Comparison of ENCODE assay signal across 9 mouse cellular contexts in genomic region chr12:109542635-109543249, GRCm38 (mm10). TPM values are rescaled to one million over a fixed set of nuclear protein-coding genes. Genes with fewer than 3 reads are reported as not detected.
DNase-seq lines count a peak whose midpoint lies in the region; ATAC-seq and TF ChIP-seq lines count a peak whose summit lies in the region.
"Had no signal": no experiment of that assay in that cellular context is flagged by ENCODE, and none has a peak within 500 bp of the region (broad histone marks: within the 10 kb centered on the region; RNA-seq: fewer than 3 reads in every experiment).

No protein-coding gene starts in this region.

- peak; percentile 38; the same call in 1 of the 2 replicates for ATAC-seq in forebrain, embryonic 16.5 days
- peak; percentile 78 for ATAC-seq in intestine, embryonic 15.5 days
- peak; percentile 69 for ATAC-seq in liver, embryonic 13.5 days (ENCODE audit: low read depth)
- no peak for ATAC-seq in neural tube, embryonic 11.5 days (ENCODE audit: insufficient read depth, low FRiP score, low TSS enrichment)

- peak; percentile 11 for DNase-seq in kidney, adult 2 months
- no peak for DNase-seq in kidney, adult 8-10 months
- DNase-seq in cerebellum, adult 18-20 months: peak; percentile 70 to 80
- peak; percentile 52 for DNase-seq in liver, embryonic 13.5 days
- peak; percentile 79 for DNase-seq in neural tube, embryonic 11.5 days (ENCODE audit: low spot score)
- DNase-seq in testis, postnatal 14 days (ENCODE audit: low spot score): peak; percentile 87

- H3K27me3 ChIP-seq in kidney, adult 2 months (replicated peaks; ENCODE audit: control insufficient read depth, insufficient read depth, low read length): no peaks in the 10 kb centered on the region; the same call in 1 of the 2 replicates
- H3K27me3 ChIP-seq in forebrain, embryonic 16.5 days (replicated peaks; ENCODE audit: control insufficient read depth, insufficient read depth, low read length): no peaks in the 10 kb centered on the region
- no peaks in the 10 kb centered on the region for H3K27me3 ChIP-seq in intestine, embryonic 15.5 days (replicated peaks)
- peaks cover 30% of the 10 kb centered on the region for H3K27me3 ChIP-seq in liver, embryonic 13.5 days
- no peaks in the 10 kb centered on the region for H3K27me3 ChIP-seq in neural tube, embryonic 11.5 days (ENCODE audit: control insufficient read depth, insufficient read depth, low read length)

- H3K36me3 ChIP-seq in kidney, adult 2 months (ENCODE audit: control insufficient read depth, insufficient read depth, low read length): no peaks in the 10 kb centered on the region
- H3K36me3 ChIP-seq in forebrain, embryonic 16.5 days (ENCODE audit: control insufficient read depth, insufficient read depth): no peaks in the 10 kb centered on the region
- H3K36me3 ChIP-seq in intestine, embryonic 15.5 days: no peaks in the 10 kb centered on the region
- H3K36me3 ChIP-seq in liver, embryonic 13.5 days: peaks cover 4% of the 10 kb centered on the region; the same call in 1 of the 2 replicates
- no peaks in the 10 kb centered on the region; the same call in 1 of the 2 replicates for H3K36me3 ChIP-seq in neural tube, embryonic 11.5 days (ENCODE audit: control insufficient read depth, insufficient read depth, low read length)
- H3K36me3 ChIP-seq: G1E had no signal

- no peak overlapping the region for H3K4me3 ChIP-seq in kidney, adult 2 months (ENCODE audit: insufficient read depth, low read depth, low read length)
- H3K4me3 ChIP-seq in forebrain, embryonic 16.5 days (replicated peaks; ENCODE audit: low read length): peak overlapping the region; percentile 55
- H3K4me3 ChIP-seq in intestine, embryonic 15.5 days (replicated peaks): peak overlapping the region; percentile 49
- H3K4me3 ChIP-seq in liver, embryonic 13.5 days (replicated peaks): peak overlapping the region; percentile 46
- peak overlapping the region; percentile 46 for H3K4me3 ChIP-seq in neural tube, embryonic 11.5 days (ENCODE audit: low read depth, low read length)

- no peak overlapping the region for H3K27ac ChIP-seq in kidney, adult 2 months (ENCODE audit: insufficient read depth, low read depth, low read length)
- H3K27ac ChIP-seq in forebrain, embryonic 16.5 days (ENCODE audit: low read length): peak overlapping the region; percentile 41; the same call in 1 of the 2 replicates
- no peak overlapping the region for H3K27ac ChIP-seq in intestine, embryonic 15.5 days
- no peak overlapping the region for H3K27ac ChIP-seq in liver, embryonic 13.5 days
- no peak overlapping the region for H3K27ac ChIP-seq in neural tube, embryonic 11.5 days (ENCODE audit: low read depth, low read length)

- TF ChIP-seq POLR2A in kidney, adult 2 months (IDR thresholded peaks at IDR 0.05; ENCODE audit: low read depth, low read length): no peak

- WGBS in kidney, adult 2 months: 55% methylated on average over 17 of the region's 17 CpGs
- 41% methylated on average over 16 of the region's 17 CpGs for WGBS in forebrain, embryonic 16.5 days
- WGBS in intestine, embryonic 15.5 days: 49% methylated on average over 17 of the region's 17 CpGs
- WGBS in liver, embryonic 13.5 days (ENCODE audit: insufficient replicate concordance): 34% methylated on average over 17 of the region's 17 CpGs
- 48% methylated on average over 14 of the region's 17 CpGs for WGBS in neural tube, embryonic 11.5 days

- TF ChIP-seq CTCF in kidney, adult 2 months (conservative IDR thresholded peaks at IDR 0.05; ENCODE audit: insufficient read depth, insufficient read length, low read depth, low read length): peak; percentile 51

- H3K9me3 ChIP-seq in forebrain, embryonic 16.5 days (ENCODE audit: control insufficient read depth, low read length): peaks cover 31% of the 10 kb centered on the region
- peaks cover 14% of the 10 kb centered on the region; the same call in 1 of the 2 replicates for H3K9me3 ChIP-seq in intestine, embryonic 15.5 days
- peaks cover 21% of the 10 kb centered on the region for H3K9me3 ChIP-seq in liver, embryonic 13.5 days (replicated peaks)
- H3K9me3 ChIP-seq in neural tube, embryonic 11.5 days (ENCODE audit: control insufficient read depth, low read length): peaks cover 5% of the 10 kb centered on the region; the same call in 1 of the 2 replicates

- no peak overlapping the region; the same call in 1 of the 2 replicates for H3K9ac ChIP-seq in forebrain, embryonic 16.5 days (replicated peaks; ENCODE audit: low read depth, low read length)
- no peak overlapping the region for H3K9ac ChIP-seq in intestine, embryonic 15.5 days
- no peak overlapping the region for H3K9ac ChIP-seq in liver, embryonic 13.5 days
- H3K9ac ChIP-seq in neural tube, embryonic 11.5 days (ENCODE audit: low read length): no peak overlapping the region

- no peaks in the 10 kb centered on the region for H3K4me1 ChIP-seq in kidney, adult 2 months (ENCODE audit: control insufficient read depth, insufficient read depth, low read length)
- peaks cover 7% of the 10 kb centered on the region for H3K4me1 ChIP-seq in forebrain, embryonic 16.5 days (replicated peaks; ENCODE audit: control insufficient read depth, insufficient read depth, low read length)
- 0 out of 2 replicates have a peak, but pooled peaks cover 3% of the 10 kb centered on the region for H3K4me1 ChIP-seq in intestine, embryonic 15.5 days (replicated peaks)
- H3K4me1 ChIP-seq in liver, embryonic 13.5 days (replicated peaks): 0 out of 2 replicates have a peak, but pooled peaks cover 4% of the 10 kb centered on the region
- peaks cover 3% of the 10 kb centered on the region; the same call in 1 of the 2 replicates for H3K4me1 ChIP-seq in neural tube, embryonic 11.5 days (ENCODE audit: control insufficient read depth, insufficient read depth, low read length)

- peak overlapping the region; percentile 57; the same call in 1 of the 2 replicates for H3K4me2 ChIP-seq in forebrain, embryonic 16.5 days (ENCODE audit: low read length)
- peak overlapping the region; percentile 53 for H3K4me2 ChIP-seq in intestine, embryonic 15.5 days (replicated peaks)
- H3K4me2 ChIP-seq in liver, embryonic 13.5 days: no peak overlapping the region
- no peak overlapping the region for H3K4me2 ChIP-seq in neural tube, embryonic 11.5 days (ENCODE audit: low read depth)

RNA-seq across cellular contexts. Expression of gene Rtl1, which starts 57.4 kb away (rescaled TPM):
- polyA plus RNA-seq in kidney, adult 2 months (2012; rRNA removed): 0.02 and 0.07 TPM in 2 replicates
- polyA plus RNA-seq in forebrain, embryonic 16.5 days (2015; fragmentation: Nextera tagmentation; extraction: Ambion mirVana): 0.72 and 1.2 TPM in 2 replicates
- polyA plus RNA-seq in intestine, embryonic 15.5 days (2015; fragmentation: Nextera tagmentation; extraction: Ambion mirVana): 1.1 and 1.4 TPM in 2 replicates
- polyA plus RNA-seq in liver, embryonic 13.5 days (2015; fragmentation: Nextera tagmentation; extraction: Ambion mirVana): 0.58 and 0.74 TPM in 2 replicates
- polyA plus RNA-seq in neural tube, embryonic 11.5 days (2014; fragmentation: Nextera tagmentation; extraction: Ambion mirVana): 1.0 and 1.1 TPM in 2 replicates
- polyA plus RNA-seq: G1E had no signal

Comparison
In these comparisons a context has a peak if more than half of its experiments do, and no peak if none do; other contexts are left out.
1. DNase-seq: peak in kidney, adult 2 months (single experiment), cerebellum, adult 18-20 months (2 of 2), liver, embryonic 13.5 days (single experiment), neural tube, embryonic 11.5 days (single experiment) and testis, postnatal 14 days (single experiment); none in kidney, adult 8-10 months (0 of 2).
2. H3K4me2 ChIP-seq: peak in forebrain, embryonic 16.5 days (single experiment) and intestine, embryonic 15.5 days (single experiment); none in liver, embryonic 13.5 days (single experiment) and neural tube, embryonic 11.5 days (single experiment).